Mouse (Mus musculus) stomach, embryonic 16.5 days (tissue): ENCODE data around the gene Prss42. TPM values are rescaled to one million over a fixed set of nuclear protein-coding genes. Genes with fewer than 3 reads are reported as not detected.

Source experiments
- ATAC-seq: fragments of 200-750 bp; cut with Nextera tagmentation; 2 replicates; pipeline ENCODE4 v1.8.0; 2017; ENCODE audit warnings: moderate number of reproducible peaks, moderate TSS enrichment; ENCODE audit not compliant: insufficient read depth, low FRiP score
- H3K27ac ChIP-seq: fragments of 300-500 bp; sonication (generic); 2 replicates; pipeline ENCODE4 v1.5.1; 2014; ENCODE audit warnings: low read length
- H3K27me3 ChIP-seq: fragments of 300-500 bp; sonication (generic); 2 replicates; pipeline ENCODE4 v1.6.1; 2014; ENCODE audit warnings: low read length, control low read depth, mixed read lengths; ENCODE audit not compliant: control insufficient read depth, insufficient read depth
- H3K36me3 ChIP-seq: fragments of 300-500 bp; sonication (generic); 2 replicates; pipeline ENCODE4 v1.6.1; 2014; ENCODE audit warnings: low read length; ENCODE audit not compliant: control insufficient read depth, insufficient read depth
- H3K4me1 ChIP-seq: fragments of 300-500 bp; sonication (generic); 2 replicates; pipeline ENCODE4 v1.6.1; 2014; ENCODE audit warnings: low read length, control low read depth, mixed read lengths; ENCODE audit not compliant: control insufficient read depth, insufficient read depth
- H3K4me2 ChIP-seq: fragments of 300-500 bp; sonication (generic); 2 replicates; pipeline ENCODE4 v1.6.1; 2014; ENCODE audit warnings: low read depth, low read length, mixed read lengths
- H3K4me3 ChIP-seq: fragments of 300-500 bp; sonication (generic); replicated peaks from 2 replicates; pipeline ENCODE4 v1.5.1; 2014; ENCODE audit warnings: mild to moderate bottlenecking, low read length
- H3K9ac ChIP-seq: fragments of 300-500 bp; sonication (generic); 2 replicates; pipeline ENCODE4 v1.6.1; 2014; ENCODE audit warnings: low read length
- H3K9me3 ChIP-seq: fragments of 300-500 bp; sonication (generic); replicated peaks from 2 replicates; pipeline ENCODE4 v1.6.1; 2016; ENCODE audit warnings: low read length, control low read depth; ENCODE audit not compliant: control insufficient read depth
- WGBS: fragments of 180-500 bp; shearing (Covaris S2); extraction: QIAGEN DNeasy Blood & Tissue Kit; methylation state at CpG from one replicate; pipeline ENCODE4 v1.1.7; 2014; 5-methylcytosine and 5-hydroxymethylcytosine counted together
- polyA plus RNA-seq: library from polyadenylated mRNA; unstranded; fragments of >200 nt; fragmentation: Nextera tagmentation; extraction: Ambion mirVana; gene quantifications from 2 replicates; pipeline ENCODE4 v1.2.1, GENCODE M21; 2015

Prss42 gene
- polyA plus RNA-seq, result not detected in 2 replicates

GRCm38 (mm10) chr9:110797866-110798265 lies at the start of gene Prss42:
Prss42 (plus strand) TSS chr9:110798166.
- Histone ChIP-seq H3K4me3 (no peak within 1 kb of the TSS), H3K27ac (no peak within 1 kb of the TSS), H3K9ac (no peak within 1 kb of the TSS), H3K27me3 (no peaks in the 10 kb centered on the region), H3K4me1 (no peaks in the 10 kb centered on the region), H3K36me3 (no peaks in the 10 kb centered on the region), H3K9me3 (no peaks in the 10 kb centered on the region), H3K4me2 (no peak within 1 kb of the TSS)
- no peak for ATAC-seq
- WGBS, result 92% methylated on average over 14 of the region's 14 CpGs

- H3K27ac ChIP-seq, result no peak overlapping the region
- WGBS, result 54% methylated on average over 2 of the region's 2 CpGs
- H3K9ac ChIP-seq, result no peak overlapping the region
- no peak overlapping the region for H3K4me2 ChIP-seq
- H3K27me3 ChIP-seq, result peaks cover 19% of the 10 kb centered on the region; the same call in 1 of the 2 replicates
- peaks cover 9% of the 10 kb centered on the region for H3K4me1 ChIP-seq
- no peaks in the 10 kb centered on the region for H3K36me3 ChIP-seq
- no peak for ATAC-seq
- no peak overlapping the region for H3K4me3 ChIP-seq
- no peaks in the 10 kb centered on the region for H3K9me3 ChIP-seq
Measured at GRCm38 (mm10) chr9:110748451-110748850, 49.5 kb upstream of the Prss42 start.

- H3K9ac ChIP-seq, result no peak overlapping the region
- H3K4me3 ChIP-seq, result no peak overlapping the region
- 0 out of 2 replicates have a peak, but pooled peaks cover 3% of the 10 kb centered on the region for H3K27me3 ChIP-seq
- 32% methylated on average over 13 of the region's 14 CpGs for WGBS
- no peak overlapping the region for H3K27ac ChIP-seq
- no peaks in the 10 kb centered on the region for H3K9me3 ChIP-seq
- no peaks in the 10 kb centered on the region for H3K36me3 ChIP-seq
- H3K4me1 ChIP-seq, result peaks cover 9% of the 10 kb centered on the region
- peak; percentile 36; the same call in 1 of the 2 replicates for ATAC-seq
- no peak overlapping the region for H3K4me2 ChIP-seq
Measured at GRCm38 (mm10) chr9:110750404-110751187, 47.4 kb upstream of the Prss42 start.

GRCm38 (mm10) chr9:110751412-110751811 lies 46.6 kb upstream of the Prss42 start:
- ATAC-seq, result no peak
- Histone ChIP-seq H3K4me1 (peaks cover 9% of the 10 kb centered on the region), H3K27ac (no peak overlapping the region), H3K4me3 (no peak overlapping the region), H3K9ac (no peak overlapping the region), H3K9me3 (no peaks in the 10 kb centered on the region), H3K27me3 (no peaks in the 10 kb centered on the region), H3K36me3 (no peaks in the 10 kb centered on the region), H3K4me2 (no peak overlapping the region)
- WGBS, result 82% methylated on average over 5 of the region's 5 CpGs

GRCm38 (mm10) chr9:110752917-110753435 lies 45.0 kb upstream of the Prss42 start:
- Histone ChIP-seq H3K4me1 (peaks cover 9% of the 10 kb centered on the region), H3K4me3 (no peak overlapping the region), H3K27me3 (no peaks in the 10 kb centered on the region), H3K4me2 (no peak overlapping the region), H3K27ac (no peak overlapping the region), H3K9me3 (no peaks in the 10 kb centered on the region), H3K9ac (no peak overlapping the region), H3K36me3 (no peaks in the 10 kb centered on the region)
- 74% methylated on average over 4 of the region's 4 CpGs for WGBS
- ATAC-seq, result no peak

- Histone ChIP-seq H3K4me1 (peaks cover 15% of the 10 kb centered on the region), H3K9ac (no peak overlapping the region), H3K27ac (no peak overlapping the region), H3K9me3 (no peaks in the 10 kb centered on the region), H3K4me3 (no peak overlapping the region), H3K27me3 (no peaks in the 10 kb centered on the region), H3K4me2 (no peak overlapping the region), H3K36me3 (no peaks in the 10 kb centered on the region)
- WGBS, result 77% methylated on average over 4 of the region's 4 CpGs
- ATAC-seq, result no peak
Measured at GRCm38 (mm10) chr9:110753773-110754172, 44.2 kb upstream of the Prss42 start.

GRCm38 (mm10) chr9:110757816-110758215 lies 40.1 kb upstream of the Prss42 start:
- Histone ChIP-seq H3K36me3 (no peaks in the 10 kb centered on the region), H3K4me3 (no peak overlapping the region), H3K4me1 (peaks cover 7% of the 10 kb centered on the region; the same call in 1 of the 2 replicates), H3K9me3 (no peaks in the 10 kb centered on the region), H3K4me2 (no peak overlapping the region), H3K27me3 (no peaks in the 10 kb centered on the region), H3K27ac (no peak overlapping the region), H3K9ac (no peak overlapping the region)
- 79% methylated on average over 5 of the region's 5 CpGs for WGBS
- no peak for ATAC-seq

- whole genome bisulfite sequencing, result 64% methylated on average over 8 of the region's 8 CpGs
- H3K27me3 ChIP-seq, result no peaks in the 10 kb centered on the region
- ATAC-seq, result peak; percentile 56; the same call in 1 of the 2 replicates
- peaks cover 7% of the 10 kb centered on the region; the same call in 1 of the 2 replicates for H3K4me1 ChIP-seq
- H3K4me3 ChIP-seq, result no peak overlapping the region
- no peaks in the 10 kb centered on the region for H3K36me3 ChIP-seq
- no peak overlapping the region; the same call in 1 of the 2 replicates for H3K9ac ChIP-seq
- no peak overlapping the region for H3K4me2 ChIP-seq
- no peaks in the 10 kb centered on the region for H3K9me3 ChIP-seq
- no peak overlapping the region for H3K27ac ChIP-seq
Measured at GRCm38 (mm10) chr9:110758605-110759004, 39.4 kb upstream of the Prss42 start.

- no peak for ATAC-seq
- H3K4me1 ChIP-seq, result peaks cover 7% of the 10 kb centered on the region; the same call in 1 of the 2 replicates
- no peak overlapping the region for H3K27ac ChIP-seq
- H3K27me3 ChIP-seq, result no peaks in the 10 kb centered on the region
- no peak overlapping the region for H3K4me2 ChIP-seq
- H3K9ac ChIP-seq, result no peak overlapping the region
- no peaks in the 10 kb centered on the region for H3K36me3 ChIP-seq
- H3K9me3 ChIP-seq, result no peaks in the 10 kb centered on the region
- no peak overlapping the region for H3K4me3 ChIP-seq
- 56% methylated on average over 2 of the region's 2 CpGs for WGBS
Measured at GRCm38 (mm10) chr9:110759265-110759664, 38.7 kb upstream of the Prss42 start.
